Mouse (Mus musculus) lung, postnatal 4 days (tissue): ENCODE measurements at regions not wholly inside any gene's neighbourhood (a gene's known extent, or its start where the extent isn't known, plus 50 kb on each side); places are given as distances from the start of the nearest gene placed in this dataset.

Source experiments
- DNase-seq, 2 experiments: peaks; one replicate each; pipeline ENCODE4 v3.0.0; 2021

DNA sequence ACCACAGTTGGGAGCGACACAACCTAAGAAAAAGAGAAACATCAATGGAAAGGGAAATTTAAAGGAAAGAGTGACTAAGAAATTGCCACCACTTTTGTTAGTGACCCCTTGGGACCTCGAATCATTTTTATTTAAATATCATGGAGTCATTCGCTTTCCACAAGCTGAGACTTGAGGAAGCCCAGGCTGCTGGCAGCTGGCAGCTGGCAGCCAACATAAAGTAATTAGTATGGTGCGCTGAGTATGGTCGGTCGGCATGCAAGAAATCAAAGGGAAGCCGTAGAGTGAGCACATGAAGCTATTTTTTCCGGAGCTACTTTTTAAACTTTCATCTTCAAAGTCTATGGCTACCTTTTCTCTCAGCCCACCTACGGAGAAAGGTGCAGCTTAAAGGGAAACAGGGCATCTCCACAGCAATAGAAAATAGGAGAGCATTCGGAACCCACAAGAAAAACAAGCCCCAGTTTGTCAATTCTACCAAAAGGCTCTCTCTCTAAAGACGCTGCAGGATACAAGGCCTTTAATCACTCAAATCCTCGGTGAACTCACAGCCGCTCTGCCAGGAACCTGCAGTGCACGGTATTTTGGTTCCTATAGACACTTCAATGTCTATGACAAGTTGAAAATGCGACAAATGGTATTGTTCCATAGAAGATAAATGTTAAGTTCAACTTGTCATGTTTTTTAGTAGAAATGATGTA is 206.6 kb upstream of the Tll1 start:
- DNase-seq: peak in 1 of 2 experiments; percentile 57

DNA sequence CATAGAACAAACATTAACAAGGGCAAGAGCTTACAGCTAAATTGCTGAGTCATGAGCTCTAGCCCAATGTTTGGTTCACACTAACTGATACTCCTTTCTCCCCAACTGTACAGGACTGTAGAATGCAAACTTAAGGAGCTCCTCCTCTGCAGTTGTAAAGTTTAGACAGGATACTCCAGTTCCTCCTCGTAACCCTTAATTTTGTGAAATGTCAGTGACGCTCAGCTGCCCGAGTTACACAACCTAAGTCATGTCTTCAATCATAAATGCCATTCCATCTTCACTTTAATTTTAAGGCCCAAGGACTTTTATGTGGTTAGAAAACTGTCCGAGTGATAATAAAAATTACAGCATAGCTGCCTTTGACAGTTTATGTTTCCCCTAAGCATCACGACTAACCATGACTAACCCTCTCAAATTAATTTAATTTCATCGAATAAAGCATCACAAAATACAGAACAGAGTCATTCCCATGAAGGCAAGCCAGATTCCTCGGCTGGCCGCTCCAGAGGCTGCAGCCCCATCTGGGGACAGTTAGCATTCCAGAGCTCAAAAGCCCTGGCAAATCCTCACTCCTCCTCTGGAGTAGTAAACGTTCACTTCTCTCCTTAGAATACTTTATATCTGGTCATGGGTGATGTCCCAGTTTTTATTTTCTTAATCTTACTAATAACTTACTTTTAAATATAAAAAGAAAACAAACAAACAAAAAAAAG is 200.9 kb upstream of the Tll1 start:
- DNase-seq: no peak

DNA sequence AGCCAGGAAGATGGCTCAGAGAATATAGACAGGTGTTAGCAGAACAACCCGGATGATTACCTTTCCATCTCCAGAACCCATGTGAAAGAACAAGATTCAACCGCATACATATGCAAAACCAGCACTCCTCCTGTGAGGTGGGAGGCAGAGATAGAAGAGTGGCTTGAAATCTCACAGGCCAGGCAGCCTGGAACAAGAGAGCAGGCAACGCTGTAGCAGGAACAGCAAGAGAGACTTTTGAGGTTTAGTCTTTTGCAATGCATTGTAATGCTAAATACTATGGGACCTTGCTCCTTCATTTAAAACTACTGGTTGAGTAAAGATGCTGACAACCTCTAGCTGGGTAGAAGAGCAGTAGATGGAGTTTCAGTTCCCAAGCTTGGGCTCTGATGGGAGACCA is 193.5 kb upstream of the Tll1 start:
- DNase-seq: no peak

DNA sequence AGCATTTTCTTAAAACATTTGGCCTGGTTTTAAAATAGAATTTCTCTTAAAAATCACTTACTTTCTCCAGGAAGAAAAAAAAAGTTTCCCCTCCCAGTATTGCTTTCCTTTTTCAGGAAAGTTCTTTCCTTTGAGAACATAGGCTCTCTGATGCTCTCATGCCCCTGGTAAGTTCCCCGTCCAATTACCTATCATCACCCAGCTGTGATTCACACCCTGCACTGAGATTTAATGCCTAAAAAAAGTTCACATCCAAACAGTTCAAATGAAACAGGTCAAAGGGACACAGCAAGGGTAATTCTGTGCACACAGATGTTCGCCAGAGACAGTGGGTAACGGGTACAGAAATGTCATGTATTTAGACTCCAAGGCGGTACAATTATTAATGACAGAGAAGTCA is 191.8 kb upstream of the Tll1 start:
- no peak for DNase-seq

- DNase-seq: no peak
Measured at GRCm38 (mm10) chr8:64395816-64396215, 189.7 kb upstream of the Tll1 start.

GRCm38 (mm10) chr8:64389488-64389887 is 183.4 kb upstream of the Tll1 start:
- DNase-seq: no peak

GRCm38 (mm10) chr8:64388299-64388698 is 182.2 kb upstream of the Tll1 start:
- no peak for DNase-seq

DNA sequence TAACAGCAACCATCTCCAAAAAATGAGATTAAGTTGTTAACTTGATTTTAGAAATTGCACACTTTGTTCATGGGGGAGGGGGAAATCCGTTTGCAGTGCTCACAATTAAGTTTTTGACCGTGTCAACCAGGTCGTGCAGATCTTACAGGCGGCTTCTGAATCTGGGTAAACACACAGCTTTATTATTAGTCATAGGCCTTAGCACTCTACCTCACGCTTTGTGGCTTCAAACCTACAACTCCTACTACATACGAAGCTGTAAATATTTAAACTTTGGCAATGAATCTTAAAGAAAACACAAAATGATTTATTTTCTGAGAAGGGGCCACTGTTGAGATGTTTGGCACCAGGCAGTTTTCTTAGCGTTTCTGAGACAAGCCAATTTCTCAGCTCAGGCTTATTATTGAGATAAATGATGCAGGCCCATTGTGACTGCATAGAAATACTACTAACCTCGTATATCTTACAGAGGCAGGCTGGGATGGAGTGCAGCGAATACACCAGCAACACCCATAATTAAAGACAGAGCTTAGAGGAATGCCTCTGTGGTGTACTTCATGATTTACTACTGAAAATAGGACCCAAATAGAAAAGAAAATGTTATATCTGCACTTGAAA is 173.8 kb upstream of the Tll1 start:
- no peak for DNase-seq

GRCm38 (mm10) chr8:64377830-64378229 is 171.8 kb upstream of the Tll1 start:
- no peak for DNase-seq

GRCm38 (mm10) chr8:64375509-64375908 is 169.4 kb upstream of the Tll1 start:
- no peak for DNase-seq

GRCm38 (mm10) chr8:64374980-64375379 is 168.9 kb upstream of the Tll1 start:
- DNase-seq: no peak

DNA sequence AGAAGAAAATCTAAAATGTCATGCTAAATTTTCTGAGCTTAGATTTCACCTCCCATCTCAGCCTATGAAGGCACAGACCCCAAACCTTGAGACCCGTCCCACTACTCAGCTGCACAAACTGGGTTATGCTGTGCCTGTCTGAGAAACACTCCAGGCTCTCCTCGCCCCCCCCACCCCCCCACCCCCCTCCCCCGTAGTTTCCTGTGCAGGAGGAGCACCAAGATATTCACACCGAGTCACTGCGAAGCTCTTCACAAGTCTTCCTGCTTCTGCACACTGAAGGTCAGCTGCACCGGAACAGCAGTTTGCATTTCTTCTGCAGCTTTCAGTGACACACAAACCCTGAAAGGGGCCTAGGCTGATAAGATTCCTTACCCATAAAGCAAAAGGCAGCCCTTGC is 163.9 kb upstream of the Tll1 start:
- DNase-seq: no peak

DNA sequence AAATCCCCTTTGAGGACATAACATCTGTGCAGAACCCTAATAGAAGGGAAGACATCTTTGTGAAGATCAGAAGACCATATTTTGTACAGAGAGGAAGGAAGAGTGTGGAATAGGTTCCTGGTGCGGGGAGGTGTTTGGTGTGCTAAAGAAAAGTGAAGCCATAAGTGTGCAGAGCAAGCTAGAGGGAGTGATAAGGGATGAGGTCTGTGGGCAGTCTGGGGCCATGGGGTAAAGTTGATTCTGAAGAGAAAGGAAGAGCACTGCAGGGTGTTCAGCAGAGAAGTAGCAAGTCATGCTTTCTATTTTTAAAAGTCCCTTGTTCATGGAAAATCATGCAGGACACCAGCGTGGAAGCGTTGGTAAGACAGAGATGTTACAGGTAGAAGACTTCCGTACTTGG is 161.8 kb upstream of the Tll1 start:
- no peak for DNase-seq

GRCm38 (mm10) chr8:64366974-64367266 is 160.8 kb upstream of the Tll1 start:
- DNase-seq: no peak

GRCm38 (mm10) chr8:64366226-64366973 is 160.3 kb upstream of the Tll1 start:
- no peak for DNase-seq

DNA sequence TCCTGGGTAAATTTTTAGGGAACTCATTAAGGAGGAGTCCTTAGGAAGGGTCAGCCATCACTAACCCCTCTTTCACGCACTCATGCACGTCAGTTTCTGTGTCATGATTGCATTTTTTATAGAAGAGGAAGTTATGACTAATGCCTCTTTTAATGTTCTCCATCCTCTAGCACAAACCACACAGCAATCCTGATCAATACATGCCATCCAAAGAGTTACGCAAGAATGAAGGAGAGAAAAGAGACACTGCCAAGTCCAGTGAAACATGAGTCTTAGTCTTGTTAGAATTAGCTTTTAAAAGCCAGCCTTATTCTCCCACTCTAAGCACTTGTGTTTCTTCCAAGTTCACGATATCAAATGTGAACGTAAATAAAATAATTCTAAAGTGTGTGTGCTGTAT is 151.0 kb upstream of the Tll1 start:
- no peak for DNase-seq

DNA sequence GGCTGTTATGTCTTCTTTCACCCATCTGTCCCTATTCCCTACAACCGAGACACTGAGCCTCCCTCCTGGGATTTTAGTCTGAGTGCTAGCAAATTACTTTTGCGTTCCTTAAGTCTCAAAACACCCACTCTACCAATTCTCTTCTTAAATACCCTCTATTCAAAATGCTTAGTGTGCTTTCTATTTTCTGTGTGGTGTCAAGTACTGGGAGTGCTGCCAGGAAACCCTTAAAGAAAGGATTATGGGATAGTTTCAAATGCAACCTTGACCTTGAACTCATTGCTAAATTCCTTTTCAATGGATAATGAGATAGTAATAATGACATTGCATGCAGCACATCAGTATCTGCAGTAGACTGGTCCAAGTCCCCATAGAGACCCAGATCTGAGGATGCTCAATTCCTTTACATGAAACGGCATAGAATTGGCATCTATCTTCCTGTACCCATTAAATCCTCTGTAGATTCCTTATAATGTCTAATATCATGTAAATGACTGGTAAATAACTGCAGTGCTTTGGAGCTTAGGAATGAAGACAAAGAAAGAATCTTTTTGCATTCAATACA is 142.1 kb upstream of the Tll1 start:
- DNase-seq: no peak

DNA sequence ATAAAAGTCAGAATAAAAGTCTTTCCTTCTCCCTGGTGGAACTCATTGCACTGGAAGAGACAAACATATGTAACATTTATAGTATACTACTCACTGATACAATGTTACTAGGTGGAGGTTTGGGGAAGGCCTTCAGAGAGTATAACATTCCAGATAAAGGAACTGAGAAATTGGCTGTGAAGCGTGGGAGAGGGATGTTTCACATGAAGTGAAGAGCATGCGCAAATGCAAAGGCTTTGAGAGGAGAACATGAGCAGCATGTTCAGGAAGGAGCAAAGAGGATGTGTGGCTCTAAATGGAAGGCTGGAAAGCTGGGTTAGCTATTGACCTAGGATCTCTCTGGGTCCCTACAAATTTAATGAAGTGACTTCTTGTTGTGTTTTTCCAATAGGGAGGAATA is 141.4 kb upstream of the Tll1 start:
- no peak for DNase-seq

- DNase-seq: no peak
Measured at GRCm38 (mm10) chr8:64346428-64346827, 140.4 kb upstream of the Tll1 start.

- DNase-seq: no peak
Measured at GRCm38 (mm10) chr8:64344933-64345332, 138.9 kb upstream of the Tll1 start.

DNA sequence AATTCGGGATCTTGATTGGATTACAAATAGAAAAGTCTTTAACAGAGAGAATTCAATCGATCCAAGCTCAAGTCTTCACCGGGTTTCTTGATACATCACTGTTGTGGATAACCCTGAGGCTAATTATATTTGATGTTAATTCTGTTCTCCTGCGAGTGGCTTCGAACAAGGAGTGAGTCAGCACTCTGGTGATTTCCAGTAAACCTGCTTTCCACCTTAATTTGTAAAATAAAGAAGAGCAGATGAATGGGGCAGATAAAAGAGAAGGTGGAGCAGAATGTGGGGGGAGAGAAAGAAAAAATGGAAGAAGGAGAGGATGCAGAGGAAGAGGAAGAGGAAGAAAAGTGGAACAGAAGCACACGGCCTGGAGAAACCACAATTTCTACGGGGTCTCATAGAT is 137.5 kb upstream of the Tll1 start:
- DNase-seq: no peak

DNA sequence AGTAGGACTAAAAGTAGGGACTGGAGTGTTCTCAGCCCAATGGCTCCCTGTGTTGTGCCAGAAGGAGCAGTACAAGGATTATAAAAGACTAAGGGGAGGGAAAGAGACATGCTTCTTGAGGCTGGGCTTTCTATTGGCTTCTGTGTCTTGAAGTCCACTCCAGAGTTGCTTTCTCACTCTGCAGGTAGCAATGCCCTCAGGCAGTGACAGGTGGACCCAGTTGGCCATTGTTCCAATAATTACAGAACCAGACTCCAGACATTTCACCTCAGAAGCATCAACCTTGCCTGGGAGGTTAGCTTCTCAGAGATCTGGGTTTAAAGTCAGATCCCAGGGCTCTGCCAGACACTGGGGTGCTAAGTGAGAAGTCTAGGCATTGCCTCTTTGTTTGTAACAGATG is 136.3 kb upstream of the Tll1 start:
- DNase-seq: no peak

- DNase-seq: no peak
Measured at GRCm38 (mm10) chr8:64337356-64337755, 131.3 kb upstream of the Tll1 start.

DNA sequence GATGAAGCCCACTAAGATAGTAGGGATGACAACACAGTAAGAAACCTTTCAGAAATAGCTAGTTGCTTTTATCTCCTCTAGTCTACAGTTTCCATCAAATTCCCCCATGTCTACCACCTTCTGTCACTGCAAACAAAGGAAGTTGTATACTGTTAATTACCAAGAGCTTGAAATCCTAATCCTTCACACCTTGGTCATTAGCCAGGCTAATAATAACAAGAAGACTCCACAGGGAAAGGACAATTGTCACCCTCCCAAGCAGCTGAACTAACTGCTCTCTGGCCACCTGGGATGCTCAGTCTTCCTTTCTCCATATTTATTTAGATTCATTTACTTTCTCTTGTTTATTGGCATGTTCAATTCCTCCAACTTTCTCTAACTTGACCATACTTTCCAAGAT is 130.5 kb upstream of the Tll1 start:
- DNase-seq: no peak
